Mouse (Mus musculus): ENCODE measurements around the gene Nosip.
"Not testable (repeated sequence)": the region's sequence is repeated elsewhere in the genome, so short reads cannot be mapped to it uniquely, and the experiment has no call there.

The Nosip gene

GRCm38 (mm10) chr7:45062239-45062835, at the start of gene Nosip, which contains the start of gene Prrg2:
Gene Nosip, plus strand, starts transcription at chr7:45062429.
Gene Prrg2, minus strand, starts transcription at chr7:45062677.
- DNase-seq = peak; percentile 93 to 96

GRCm38 (mm10) chr7:45012824-45013223, 49.4 kb upstream of the Nosip start:
- DNase-seq = peak in 1 of 2 experiments; percentile 7

GRCm38 (mm10) chr7:45013366-45014095, 48.7 kb upstream of the Nosip start:
- peak in 1 of 2 experiments; percentile 3 for DNase-seq

- DNase-seq = peak in 1 of 2 experiments; percentile 4
These were observed 48.2 kb upstream of the Nosip start for GRCm38 (mm10) chr7:45014096-45014451.

- no peak for DNase-seq
These were observed 46.8 kb upstream of the Nosip start for GRCm38 (mm10) chr7:45015344-45015956.

- DNase-seq = peak; percentile 100
These were observed 46.1 kb upstream of the Nosip start, which contains the start of gene Scaf1 for GRCm38 (mm10) chr7:45015957-45016612. Gene Scaf1, minus strand, starts transcription at chr7:45016363.

- no peak for DNase-seq
These were observed 45.5 kb upstream of the Nosip start for GRCm38 (mm10) chr7:45016761-45017160.

GRCm38 (mm10) chr7:45017242-45018061, 44.8 kb upstream of the Nosip start, which contains the start of gene Rras:
Gene Rras, plus strand, starts transcription at chr7:45017961.
- peak; percentile 85 for DNase-seq

GRCm38 (mm10) chr7:45019031-45019571, 43.1 kb upstream of the Nosip start:
- no peak for DNase-seq

- DNase-seq = no peak
These were observed 42.0 kb upstream of the Nosip start for GRCm38 (mm10) chr7:45020225-45020624.

GRCm38 (mm10) chr7:45023711-45024110, 38.5 kb upstream of the Nosip start:
- DNase-seq = not testable (repeated sequence)

GRCm38 (mm10) chr7:45024281-45025248, 37.7 kb upstream of the Nosip start:
- no peak for DNase-seq

- DNase-seq = no peak
These were observed 36.5 kb upstream of the Nosip start for GRCm38 (mm10) chr7:45025601-45026220.

- no peak for DNase-seq
These were observed 36.0 kb upstream of the Nosip start for GRCm38 (mm10) chr7:45026256-45026655.

GRCm38 (mm10) chr7:45027761-45028160, 34.5 kb upstream of the Nosip start:
- no peak for DNase-seq

GRCm38 (mm10) chr7:45028351-45028750, 33.9 kb upstream of the Nosip start:
- DNase-seq = no peak

- no peak for DNase-seq
These were observed 32.2 kb upstream of the Nosip start for GRCm38 (mm10) chr7:45029995-45030394.

GRCm38 (mm10) chr7:45030857-45031256, 31.4 kb upstream of the Nosip start:
- DNase-seq = no peak

GRCm38 (mm10) chr7:45033722-45034359, 28.4 kb upstream of the Nosip start:
- no peak for DNase-seq

GRCm38 (mm10) chr7:45035631-45036030, 26.6 kb upstream of the Nosip start:
- DNase-seq = no peak
